Mouse (Mus musculus): ENCODE data around the gene Mrps21. TPM values are rescaled to one million over a fixed set of nuclear protein-coding genes. Genes with fewer than 3 reads are reported as not detected.
"Not testable (repeated sequence)": the region's sequence is repeated elsewhere in the genome, so short reads cannot be mapped to it uniquely, and the experiment has no call there.

Mrps21 gene
- total RNA-seq (2017): 315 and 391 TPM in 2 replicates

DNA sequence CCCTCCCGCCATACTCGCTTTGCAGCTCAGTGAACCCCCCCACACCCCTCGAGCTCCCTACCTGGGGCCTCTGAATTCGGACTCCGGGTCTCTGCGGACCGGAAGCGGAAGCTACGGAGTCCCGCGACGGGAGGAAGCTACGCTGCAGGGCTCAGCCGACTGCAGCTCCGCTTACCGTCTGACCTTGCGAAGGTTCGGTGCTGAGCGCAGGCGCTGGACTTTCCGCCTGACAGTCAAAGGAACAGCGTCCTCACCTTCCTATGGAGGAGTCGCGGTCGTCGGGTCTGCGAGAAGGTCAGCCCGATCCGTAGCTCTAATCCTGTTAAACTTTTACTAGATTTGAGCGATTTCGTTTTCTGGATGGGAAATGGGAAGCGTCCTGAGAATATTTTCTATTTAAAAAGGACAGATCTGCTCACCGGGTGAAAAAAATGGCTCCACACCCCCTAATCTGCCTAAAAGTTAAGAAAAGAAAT lies at the start of gene Mrps21:
TSS of gene Mrps21 (minus strand) at position 128 of the 476 bp plus-strand sequence.
- ATAC-seq (replicated peaks; ENCODE audit: low read depth, poor library complexity, severe bottlenecking): peak; percentile 98

DNA sequence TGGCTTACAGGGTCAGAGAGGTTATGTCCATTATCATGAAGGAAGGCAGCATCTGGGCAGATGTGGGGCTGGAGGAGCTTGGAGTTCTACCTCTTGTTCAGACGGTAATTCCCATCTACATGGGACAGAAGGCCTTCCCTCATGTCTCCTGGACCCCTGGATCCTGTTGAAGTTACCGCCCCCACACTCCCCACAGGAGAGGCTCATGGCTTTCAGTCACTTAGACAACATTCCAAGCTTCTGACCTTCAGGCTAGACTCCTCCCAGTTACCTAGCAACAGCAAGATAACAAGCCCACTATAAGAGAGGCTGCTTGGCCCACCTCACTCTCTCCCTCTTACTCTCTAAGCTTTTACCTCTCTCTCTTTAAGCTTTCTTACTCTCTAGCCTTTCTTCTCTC lies 49.2 kb upstream of the Mrps21 start:
- not testable (repeated sequence) for ATAC-seq (replicated peaks; ENCODE audit: low read depth, poor library complexity, severe bottlenecking)

GRCm38 (mm10) chr3:95916760-95917159 lies 45.4 kb upstream of the Mrps21 start:
- no peak for ATAC-seq (replicated peaks; ENCODE audit: low read depth, poor library complexity, severe bottlenecking)

- ATAC-seq (replicated peaks; ENCODE audit: low read depth, poor library complexity, severe bottlenecking): no peak
Observed at GRCm38 (mm10) chr3:95914706-95915105, 43.4 kb upstream of the Mrps21 start.

DNA sequence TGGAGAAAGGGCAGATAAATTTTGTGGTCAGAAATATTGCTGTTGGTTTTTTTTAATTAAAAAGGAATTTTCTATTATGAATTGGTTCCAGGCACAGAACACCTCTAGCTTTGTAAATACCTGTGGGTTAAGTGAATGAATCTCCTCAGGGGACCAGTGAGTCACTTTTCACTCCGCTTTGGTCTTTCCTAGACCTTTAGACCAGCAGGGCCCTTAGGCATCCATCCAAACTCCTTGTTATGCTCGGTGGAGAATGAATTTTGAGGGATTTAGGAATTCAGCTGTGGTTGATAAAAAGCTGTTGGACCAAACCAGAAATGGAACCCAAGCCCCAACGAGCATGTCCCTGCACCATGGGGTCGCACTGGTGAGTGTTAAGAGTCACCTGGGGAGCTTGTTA lies 36.3 kb upstream of the Mrps21 start:
- ATAC-seq (replicated peaks; ENCODE audit: low read depth, poor library complexity, severe bottlenecking): no peak

DNA sequence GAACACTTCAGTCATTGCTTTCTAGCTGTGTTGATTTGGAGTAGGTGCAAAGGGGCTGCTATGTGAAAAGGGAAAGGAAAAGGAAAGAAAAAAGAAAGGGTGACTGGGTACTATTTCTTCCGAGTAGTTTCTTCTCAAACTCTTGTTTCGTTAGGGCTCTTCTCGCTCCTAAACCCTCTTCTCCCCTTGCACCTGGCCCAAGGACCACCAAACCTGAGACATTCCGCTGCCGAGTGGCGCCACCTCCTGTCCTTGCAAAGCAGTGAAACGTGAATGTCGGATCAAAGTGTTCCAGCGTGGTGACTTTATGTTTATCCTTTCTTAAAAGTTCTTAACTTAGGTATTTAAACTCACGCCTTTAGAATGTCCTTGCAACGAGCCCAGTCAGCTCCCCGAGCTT lies 35.5 kb upstream of the Mrps21 start:
- peak; percentile 53; the same call in 1 of the 2 replicates for ATAC-seq (replicated peaks; ENCODE audit: low read depth, poor library complexity, severe bottlenecking)

DNA sequence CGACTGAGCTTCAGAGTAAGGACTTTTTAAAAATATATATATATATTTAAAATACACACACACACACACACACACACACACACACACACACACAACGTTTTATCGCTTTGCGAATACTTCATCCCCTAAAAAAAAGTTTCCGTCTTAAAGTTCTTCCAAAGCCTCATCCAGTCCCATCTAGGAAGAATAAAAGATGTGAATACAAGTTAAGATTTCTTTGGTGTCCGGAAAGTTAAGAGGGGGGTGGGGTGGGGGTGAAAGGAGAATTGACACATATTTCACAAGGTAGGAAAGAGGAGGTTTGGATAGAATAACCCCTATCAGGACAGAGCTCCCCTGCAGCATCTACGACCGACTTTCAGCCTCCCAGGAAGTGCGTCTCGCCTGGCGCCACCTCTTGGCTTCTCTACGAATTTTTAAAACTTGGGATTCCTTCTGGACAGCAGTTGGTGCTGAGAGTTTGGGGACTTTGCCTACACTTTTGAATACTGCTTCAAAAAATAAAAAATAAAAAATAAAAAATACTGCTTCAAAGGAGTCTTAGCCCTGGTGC lies 34.7 kb upstream of the Mrps21 start:
- ATAC-seq (replicated peaks; ENCODE audit: low read depth, poor library complexity, severe bottlenecking): peak; percentile 57

DNA sequence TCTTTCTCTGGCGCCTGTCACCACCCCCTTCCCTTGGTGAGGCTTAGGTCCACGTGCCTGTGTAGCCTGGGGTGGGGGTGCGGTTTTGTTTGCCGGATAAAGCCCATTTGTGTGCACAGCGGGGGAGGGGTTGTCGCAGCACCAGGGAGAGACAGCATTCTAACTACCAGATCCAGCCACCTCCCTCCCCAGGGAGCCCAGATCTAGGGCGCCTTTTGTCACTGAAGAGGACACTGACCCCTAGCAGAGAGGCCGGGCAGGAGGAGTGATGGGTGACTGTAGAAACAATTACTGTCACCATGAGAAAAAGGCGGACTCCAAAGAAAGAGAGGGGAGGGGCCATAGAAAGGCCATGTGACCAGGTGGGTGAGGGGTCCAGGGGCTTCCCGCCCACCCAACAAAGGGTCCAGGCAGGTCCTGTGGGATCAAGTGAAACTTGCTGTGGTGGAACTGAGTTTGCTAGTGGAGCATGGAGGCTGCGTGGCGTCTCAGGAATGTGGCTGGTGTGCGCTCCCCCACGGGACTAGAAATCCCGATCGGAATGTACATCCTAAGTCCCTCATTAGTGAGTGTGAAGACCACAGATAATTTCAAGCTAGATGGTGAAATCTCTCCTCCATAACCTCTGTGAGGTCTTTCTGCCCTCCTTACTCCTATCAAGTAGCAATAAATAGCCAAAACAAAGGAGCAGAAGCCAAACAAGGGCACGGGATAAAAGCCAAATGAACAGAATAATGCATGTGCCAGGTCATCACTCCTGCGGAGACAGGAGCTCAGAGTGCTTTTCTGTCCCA lies 34.0 kb upstream of the Mrps21 start:
- peak; percentile 37; the same call in 1 of the 2 replicates for ATAC-seq (replicated peaks; ENCODE audit: low read depth, poor library complexity, severe bottlenecking)

DNA sequence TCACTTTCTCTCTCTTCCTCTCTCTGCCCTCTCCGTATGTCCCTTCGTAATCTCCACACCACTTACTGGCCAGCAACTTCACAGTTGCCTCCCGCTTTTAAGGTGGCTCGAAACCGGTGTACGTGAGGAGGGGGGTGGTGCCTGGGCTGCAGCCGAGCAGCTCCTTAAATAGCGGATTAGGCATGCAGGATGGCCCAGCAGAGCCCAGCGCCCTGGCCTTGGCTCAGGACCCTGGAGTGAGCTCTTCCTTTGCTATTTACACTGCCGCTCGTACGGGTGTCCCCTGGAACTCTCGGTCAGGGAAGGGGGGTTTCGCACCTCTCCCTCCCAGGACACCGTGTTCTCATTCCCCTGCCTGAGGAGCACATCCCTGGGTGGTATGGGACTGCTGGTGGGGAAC lies 33.2 kb upstream of the Mrps21 start, which contains the start of gene Car14:
TSS of gene Car14 (minus strand) at position 124 of the 400 bp plus-strand sequence.
- peak; percentile 20; the same call in 1 of the 2 replicates for ATAC-seq (replicated peaks; ENCODE audit: low read depth, poor library complexity, severe bottlenecking)

DNA sequence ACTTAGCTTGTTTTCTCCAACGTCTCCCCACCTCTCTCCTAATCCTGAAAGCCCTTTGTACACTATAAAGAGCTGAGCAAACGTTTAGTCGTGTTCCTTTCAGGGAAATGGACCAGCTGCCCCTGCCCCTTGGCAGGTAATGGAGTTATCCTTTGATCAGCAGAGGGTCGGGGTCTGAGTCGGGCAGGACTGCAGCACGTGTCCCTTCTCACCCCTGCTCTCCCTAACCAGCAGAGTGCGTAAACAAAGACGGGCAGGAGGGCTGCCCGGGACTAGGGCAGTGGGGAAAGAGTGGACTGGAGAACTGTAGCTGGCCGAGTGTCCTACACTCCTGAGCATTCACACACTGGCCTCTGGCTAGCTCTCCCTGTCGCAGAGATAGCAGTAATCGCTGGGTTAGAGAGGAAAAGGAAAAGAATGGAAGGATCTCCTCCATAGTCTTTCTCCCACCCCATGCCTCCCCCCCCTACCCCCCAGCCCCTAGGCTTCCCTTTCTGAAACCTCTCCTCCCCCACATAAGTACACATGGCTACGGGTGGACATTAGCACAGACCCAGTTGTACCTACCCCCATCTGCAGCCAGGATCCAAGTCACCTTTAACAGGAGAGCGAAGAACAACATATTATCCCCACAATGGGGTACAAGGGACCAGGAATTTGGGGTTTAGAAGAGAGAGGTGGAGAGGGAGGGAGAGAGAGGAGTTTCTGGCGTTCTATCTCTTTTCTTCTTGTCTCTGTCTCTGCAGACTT lies 32.6 kb upstream of the Mrps21 start:
- ATAC-seq (replicated peaks; ENCODE audit: low read depth, poor library complexity, severe bottlenecking): no peak

GRCm38 (mm10) chr3:95902643-95903042 lies 31.3 kb upstream of the Mrps21 start:
- ATAC-seq (replicated peaks; ENCODE audit: low read depth, poor library complexity, severe bottlenecking): no peak

DNA sequence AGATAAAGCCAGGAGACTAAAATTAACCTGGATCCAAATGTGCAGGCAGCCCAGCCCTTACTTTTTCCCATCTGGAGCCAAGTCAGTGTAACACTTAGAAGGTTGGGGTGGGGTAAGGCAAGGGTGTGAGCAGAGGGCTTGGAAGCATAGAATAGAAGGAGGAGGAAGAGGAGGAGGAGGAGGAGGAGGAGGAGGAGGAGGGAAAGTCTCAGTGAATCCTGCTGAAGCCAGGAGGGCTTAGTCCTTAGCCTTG lies 31.0 kb upstream of the Mrps21 start:
- no peak for ATAC-seq (replicated peaks; ENCODE audit: low read depth, poor library complexity, severe bottlenecking)

DNA sequence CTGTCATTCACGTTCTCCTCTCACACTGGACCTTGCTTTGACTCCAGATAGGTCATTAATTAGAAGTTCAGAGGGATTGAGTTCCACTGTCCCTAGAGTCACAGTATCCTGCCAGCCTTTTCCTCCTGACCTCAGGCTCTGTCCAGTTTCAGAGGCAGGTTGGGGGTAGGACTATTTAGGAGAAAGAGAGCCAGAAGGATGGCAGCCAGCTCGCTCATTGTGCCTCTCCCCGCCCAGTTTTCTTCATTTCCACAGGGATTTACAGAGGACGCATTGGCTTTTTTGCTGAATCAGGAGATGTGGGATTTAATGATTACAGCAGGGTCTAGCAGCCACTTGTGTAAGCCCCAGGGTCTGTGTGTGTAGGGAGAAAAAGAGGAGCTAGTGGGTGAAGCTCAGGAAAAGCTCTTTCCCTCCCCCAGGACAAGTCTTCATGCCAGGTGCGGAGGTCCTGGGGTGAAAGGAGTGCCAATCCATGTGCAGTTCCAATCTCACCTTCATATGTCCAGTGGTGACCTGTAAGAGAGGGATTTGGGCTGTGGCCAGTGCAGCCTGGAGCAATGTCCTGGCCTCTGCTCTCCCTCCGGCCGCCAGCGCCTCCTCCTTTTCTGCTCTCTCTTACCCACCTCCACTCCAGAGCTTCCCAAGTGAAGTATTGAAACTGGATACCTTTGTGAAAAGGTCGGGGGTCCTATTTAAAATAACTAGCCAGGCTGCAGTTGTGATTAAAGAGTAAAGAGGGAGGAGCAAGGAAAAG lies 30.5 kb upstream of the Mrps21 start:
- no peak for ATAC-seq (replicated peaks; ENCODE audit: low read depth, poor library complexity, severe bottlenecking)

DNA sequence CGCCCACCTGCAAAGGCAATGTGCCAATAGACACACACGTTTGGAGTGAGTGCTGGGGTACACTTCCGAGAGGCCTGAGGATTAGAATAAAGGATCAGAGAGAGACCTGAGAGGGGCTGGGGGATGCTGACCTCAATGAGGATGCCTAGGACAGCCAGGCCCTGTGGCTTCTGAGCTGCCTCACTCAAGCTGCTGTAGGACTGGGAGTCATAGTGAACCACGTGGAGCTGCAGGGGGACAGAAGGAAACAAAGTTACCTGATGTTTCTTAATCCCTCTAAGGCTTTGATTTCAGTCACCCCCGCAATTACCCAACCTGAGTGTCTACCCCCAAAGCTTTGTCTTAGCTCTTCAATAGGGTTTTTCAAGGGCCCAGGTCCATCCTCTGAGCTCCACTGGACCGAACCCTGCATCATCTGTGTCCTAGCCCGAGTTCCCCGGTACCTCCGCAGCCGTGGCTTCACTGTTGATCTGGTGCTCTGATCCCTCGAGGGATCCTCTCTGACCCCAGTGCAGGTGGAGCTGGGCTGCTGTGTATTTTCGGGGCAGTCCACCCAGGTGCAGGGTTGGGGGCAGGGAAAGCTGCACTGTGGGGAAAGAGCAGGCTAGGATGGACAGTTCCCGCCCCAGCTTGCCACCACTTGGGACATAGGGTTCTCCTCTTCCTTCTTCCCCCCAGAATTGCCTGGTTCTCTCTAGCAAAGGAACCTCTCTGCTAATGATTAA lies 28.6 kb upstream of the Mrps21 start:
- no peak for ATAC-seq (replicated peaks; ENCODE audit: low read depth, poor library complexity, severe bottlenecking)

- ATAC-seq (replicated peaks; ENCODE audit: low read depth, poor library complexity, severe bottlenecking): not testable (repeated sequence)
Observed at GRCm38 (mm10) chr3:95895501-95895900, 24.2 kb upstream of the Mrps21 start.

GRCm38 (mm10) chr3:95894317-95895160 lies 23.2 kb upstream of the Mrps21 start:
- ATAC-seq (replicated peaks; ENCODE audit: low read depth, poor library complexity, severe bottlenecking): no peak

- peak; percentile 94 for ATAC-seq (replicated peaks; ENCODE audit: low read depth, poor library complexity, severe bottlenecking)
Observed at GRCm38 (mm10) chr3:95893606-95894316, 22.4 kb upstream of the Mrps21 start, which contains the start of gene Aph1a. Aph1a (plus strand) TSS chr3:95893969.

- ATAC-seq (replicated peaks; ENCODE audit: low read depth, poor library complexity, severe bottlenecking): no peak
Observed at GRCm38 (mm10) chr3:95893126-95893525, 21.8 kb upstream of the Mrps21 start.

Data from common myeloid progenitor, adult 5-6 weeks (primary cell).